ENCODE assay signal across 11 mouse cellular contexts in the genomic region with DNA sequence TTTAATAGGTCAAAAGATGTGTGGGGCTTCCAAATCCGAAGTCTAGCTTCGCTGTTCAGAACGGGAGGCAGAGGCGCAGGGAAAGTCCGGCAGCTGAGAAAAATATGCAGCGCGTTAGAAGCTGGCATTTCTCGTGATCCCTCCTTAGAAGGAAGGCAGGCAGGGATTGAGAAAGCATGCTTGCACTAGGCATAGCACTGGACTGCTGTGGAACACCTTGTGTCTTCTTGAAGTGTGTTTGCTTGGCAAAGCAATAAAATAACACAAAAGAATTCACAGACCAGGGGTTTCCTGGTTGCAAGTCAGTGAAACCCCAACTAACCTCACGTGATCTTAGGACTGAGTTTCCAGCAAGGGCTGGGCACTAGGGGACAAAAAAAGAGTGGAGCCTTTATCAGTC.
DNase-seq lines count a peak whose midpoint lies in the region; ATAC-seq and TF ChIP-seq lines count a peak whose summit lies in the region.
"Had no signal": no experiment of that assay in that cellular context is flagged by ENCODE, and none has a peak within 500 bp of the region (broad histone marks: within the 10 kb centered on the region; RNA-seq: fewer than 3 reads in every experiment).

No protein-coding gene starts in this region.

- 27% methylated on average over 9 of the region's 9 CpGs for WGBS in heart, embryonic 15.5 days
- WGBS in midbrain, embryonic 15.5 days, result 58% methylated on average over 9 of the region's 9 CpGs

- H3K4me2 ChIP-seq in heart, embryonic 15.5 days, result peak overlapping the region; percentile 52
- peak overlapping the region; percentile 13 for H3K4me2 ChIP-seq in midbrain, embryonic 15.5 days

- no peaks in the 10 kb centered on the region for H3K36me3 ChIP-seq in heart, embryonic 15.5 days
- no peaks in the 10 kb centered on the region for H3K36me3 ChIP-seq in midbrain, embryonic 15.5 days (replicated peaks)

- no peaks in the 10 kb centered on the region for H3K9me3 ChIP-seq in heart, embryonic 15.5 days (replicated peaks)
- H3K9me3 ChIP-seq in midbrain, embryonic 15.5 days, result no peaks in the 10 kb centered on the region

- no peak for ATAC-seq in heart, embryonic 15.5 days (replicated peaks; ENCODE audit: insufficient number of reproducible peaks, insufficient read depth, low FRiP score, low read depth)
- ATAC-seq in midbrain, embryonic 15.5 days (replicated peaks), result no peak

- H3K4me3 ChIP-seq in gastrocnemius, adult 2 months, result peak overlapping the region; percentile 57
- H3K4me3 ChIP-seq in left cerebral cortex, adult 2 months, result peak overlapping the region; percentile 20
- H3K4me3 ChIP-seq in heart, embryonic 15.5 days, result peak overlapping the region; percentile 37
- no peak overlapping the region for H3K4me3 ChIP-seq in midbrain, embryonic 15.5 days

- DNase-seq in gastrocnemius, adult 2 months, result no peak
- DNase-seq in gastrocnemius, adult 18-20 months (ENCODE audit: low spot score), result no peak
- no peak for DNase-seq in left cerebral cortex, adult 2 months (ENCODE audit: extremely low spot score in 1 of 2, low spot score in 2 of 2)
- no peak for DNase-seq in left cerebral cortex, postnatal 14 days (ENCODE audit: low spot score in 2 of 2)
- DNase-seq in spleen, postnatal 10 days (ENCODE audit: low spot score in 2 of 2), result no peak
- DNase-seq in adrenal gland, postnatal 14 days, result no peak
- DNase-seq: right cerebral cortex, postnatal 14 days; thymus, postnatal 25 days had no signal

- TF ChIP-seq CTCF in gastrocnemius, adult 2 months (IDR thresholded peaks at IDR 0.05), result no peak
- TF ChIP-seq CTCF in left cerebral cortex, adult 2 months (IDR thresholded peaks at IDR 0.05), result no peak

- H3K27me3 ChIP-seq in heart, embryonic 15.5 days, result no peaks in the 10 kb centered on the region
- H3K27me3 ChIP-seq in midbrain, embryonic 15.5 days (replicated peaks), result no peaks in the 10 kb centered on the region

- peak overlapping the region; percentile 19 for H3K9ac ChIP-seq in heart, embryonic 15.5 days
- H3K9ac ChIP-seq in midbrain, embryonic 15.5 days, result no peak overlapping the region
- H3K9ac ChIP-seq: liver, embryonic 14.5 days had no signal

- intact Hi-C loops in gastrocnemius, adult 2 months (cut with DNase I), result no loop called here
- intact Hi-C loops in left cerebral cortex, adult 2 months (cut with DNase I), result loop anchor here (5.0 kb wide), 1 partner anchor 305 kb away; the partner anchor contains the start of gene Sox9
- intact Hi-C loops in left cerebral cortex, postnatal 14 days (cut with DNase I), result no loop called here

- H3K4me1 ChIP-seq in heart, embryonic 15.5 days (replicated peaks), result peaks cover 8% of the 10 kb centered on the region; the same call in 1 of the 2 replicates
- H3K4me1 ChIP-seq in midbrain, embryonic 15.5 days, result peaks cover 6% of the 10 kb centered on the region

- no peak overlapping the region for H3K27ac ChIP-seq in gastrocnemius, adult 2 months
- peak overlapping the region; percentile 76; the same call in 1 of the 2 replicates for H3K27ac ChIP-seq in left cerebral cortex, adult 2 months
- 0 out of 2 replicates have a peak overlapping the region, but pooled peaks have one; percentile 4 for H3K27ac ChIP-seq in heart, embryonic 15.5 days
- peak overlapping the region; percentile 5; the same call in 1 of the 2 replicates for H3K27ac ChIP-seq in midbrain, embryonic 15.5 days
- H3K27ac ChIP-seq: liver, embryonic 14.5 days had no signal
